Mouse (Mus musculus) lung, adult 2 months (tissue): ENCODE measurements around the gene Csrnp1.

Experiments used
- CTCF ChIP-seq: fragments of 200-500 bp; IDR thresholded peaks from 2 replicates; pipeline ENCODE4 v1.5.1; 2011; ENCODE audit warnings: mild to moderate bottlenecking, low read length, control low read depth; ENCODE audit not compliant: insufficient read depth
- POLR2A ChIP-seq: fragments of 200-500 bp; IDR thresholded peaks from 2 replicates; pipeline ENCODE4 v1.6.1; 2011; ENCODE audit warnings: low read depth, mild to moderate bottlenecking, control low read depth, low read length, borderline replicate concordance; ENCODE audit errors: extremely low read depth

GRCm38 (mm10) chr9:119932358-119932757 is 52.1 kb downstream of the Csrnp1 start:
- TF ChIP-seq CTCF = no peak
- no peak for TF ChIP-seq POLR2A
